Mouse (Mus musculus) skeletal muscle tissue, postnatal 0 days (tissue): ENCODE results near the gene Zscan10. TPM values are rescaled to one million over a fixed set of nuclear protein-coding genes. Genes with fewer than 3 reads are reported as not detected.

Experiments
- polyA plus RNA-seq: library from polyadenylated mRNA; unstranded; fragments of >200 nt; fragmentation: Nextera tagmentation; extraction: Ambion mirVana; gene quantifications from 2 replicates; pipeline ENCODE4 v1.2.1, GENCODE M21; 2015

Gene Zscan10
- polyA plus RNA-seq: not detected in 2 replicates

DNA sequence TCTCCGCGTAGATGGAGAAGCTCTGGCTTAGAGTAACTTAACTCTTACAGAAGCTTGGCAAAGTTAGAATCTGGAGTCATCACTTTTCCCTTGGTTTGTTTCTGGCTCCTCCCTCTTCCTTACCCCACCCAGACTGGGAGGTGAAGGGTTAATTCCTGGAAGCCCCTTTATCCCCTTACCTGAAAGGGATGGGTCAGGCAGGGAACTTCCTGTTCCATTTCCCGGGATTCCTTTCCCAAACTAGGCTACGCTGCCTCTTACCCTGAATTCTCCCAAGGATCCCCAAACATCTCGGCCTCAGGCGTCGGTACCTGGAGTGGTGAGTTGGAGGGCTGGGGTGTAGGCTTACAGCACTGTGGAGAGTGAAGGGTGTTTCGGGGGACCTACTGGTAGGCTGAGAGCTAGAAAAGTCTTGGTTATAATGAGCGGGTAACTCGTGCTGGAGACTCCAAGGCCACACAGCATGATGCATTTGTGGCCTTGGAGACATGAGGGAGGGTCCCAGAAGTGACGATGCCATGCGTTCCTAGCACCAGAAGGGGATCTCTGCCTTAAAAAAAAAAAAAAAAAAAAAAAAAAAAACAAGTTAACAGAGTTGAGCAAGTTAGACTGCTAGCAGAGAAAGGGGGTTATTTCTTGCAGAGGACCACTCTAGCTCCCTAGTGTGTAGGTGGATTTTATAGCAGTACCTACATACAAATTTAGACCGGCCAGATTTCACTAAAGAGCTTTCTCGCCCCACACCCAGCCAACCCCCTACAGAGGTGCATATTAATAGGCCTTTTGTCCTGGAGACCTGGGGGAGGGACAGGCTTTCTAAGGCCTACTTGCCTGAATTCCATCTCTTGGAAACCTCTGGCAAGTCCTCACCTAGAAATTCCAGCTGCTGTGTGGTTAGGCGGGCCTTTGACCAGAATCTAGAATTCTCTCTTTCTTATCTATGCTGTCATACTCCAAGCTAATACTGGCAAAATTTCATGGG lies at the start of gene Zscan10:
Gene Zscan10, plus strand, starts transcription at position 216 of the 982 bp plus-strand sequence.

DNA sequence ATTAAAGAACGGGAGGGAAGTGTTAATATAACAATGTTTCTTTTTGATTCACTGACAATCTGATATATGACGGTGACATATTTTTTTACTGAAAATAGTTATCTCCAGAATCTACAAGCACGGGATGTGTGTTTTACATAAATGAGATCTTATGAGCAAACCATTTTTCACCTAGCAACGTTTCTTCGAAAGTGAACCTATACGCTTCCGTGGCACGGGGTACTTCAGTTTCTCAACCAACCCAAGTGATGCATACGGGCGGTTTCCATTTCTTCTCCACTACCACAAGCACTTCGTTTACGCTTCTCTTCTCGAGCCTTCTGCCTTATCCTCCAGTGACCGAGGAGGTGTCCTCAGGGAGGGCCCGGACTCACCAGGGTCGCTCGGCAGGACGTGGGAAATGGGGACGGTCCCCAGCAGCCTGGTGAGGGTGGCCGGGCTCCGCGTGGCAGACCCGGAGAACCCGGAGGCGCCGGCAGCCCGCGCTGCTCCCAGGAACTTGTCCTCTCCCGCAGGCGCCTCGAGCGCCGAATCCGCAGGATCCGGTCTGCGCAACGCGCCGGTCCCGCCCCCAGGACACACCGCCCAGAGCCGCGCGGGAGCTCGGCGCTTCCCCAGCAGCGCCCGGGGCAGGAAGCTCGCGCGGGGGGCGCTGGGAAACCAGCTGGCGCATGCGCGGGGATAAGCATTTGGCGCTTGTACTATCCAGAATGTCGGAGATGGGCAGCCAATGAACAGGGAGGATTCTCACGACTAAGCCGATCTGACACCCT lies 36.9 kb upstream of the Zscan10 start, which contains the start of gene Zfp213:
Gene Zfp213, minus strand, starts transcription at position 644 of the 773 bp plus-strand sequence.

DNA sequence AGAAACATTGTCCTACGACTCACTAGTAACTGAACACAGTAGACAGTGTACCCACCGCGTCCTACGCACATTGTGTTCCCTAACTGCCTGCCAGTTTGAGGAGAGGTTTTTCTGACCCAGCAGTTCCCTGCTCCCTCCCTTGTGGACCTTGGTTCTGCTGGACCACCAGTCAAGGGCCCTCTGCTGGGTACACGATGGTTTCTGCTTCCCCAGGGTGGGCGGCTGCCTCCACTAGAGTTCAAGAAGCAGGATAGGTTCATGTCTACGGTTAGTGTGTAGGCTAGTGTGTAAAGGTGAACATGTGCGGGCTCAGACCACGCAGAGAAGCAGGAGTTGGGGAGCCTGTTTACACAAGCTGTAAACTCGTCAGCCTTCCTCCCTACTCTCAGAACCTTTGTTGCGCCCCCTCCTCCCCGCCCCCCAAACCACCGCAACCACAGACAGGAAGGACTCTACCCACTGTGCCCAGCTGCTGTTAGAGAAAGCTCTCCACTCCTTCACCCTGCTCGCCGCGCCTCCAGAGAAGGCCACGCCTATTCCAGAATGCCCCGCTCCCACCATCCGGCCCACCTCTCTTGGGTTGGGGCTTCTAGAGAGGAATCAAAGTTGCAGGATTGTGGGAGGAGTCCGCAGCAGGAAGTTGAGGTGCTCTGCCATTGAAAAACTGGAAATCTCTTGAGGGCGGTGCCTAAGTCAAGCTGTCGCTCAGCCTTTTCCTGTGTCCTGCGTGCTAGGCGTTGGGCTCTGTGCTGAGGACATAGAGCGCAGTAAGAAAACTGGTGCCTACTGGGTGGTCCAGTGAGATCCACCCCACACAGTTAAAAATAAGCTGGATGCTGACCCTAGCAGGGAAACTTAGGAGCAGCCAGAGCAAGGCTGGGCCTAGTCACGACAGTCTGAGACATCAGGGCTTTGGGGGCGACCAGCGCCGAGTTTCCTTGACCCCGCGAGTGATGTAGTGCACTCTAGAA lies 1.8 kb upstream of the Zscan10 start, which contains the start of gene Zfp13:
Gene Zfp13, minus strand, starts transcription at position 906 of the 971 bp plus-strand sequence.

GRCm38 (mm10) chr17:23644613-23645495 lies 44.2 kb downstream of the Zscan10 start, which contains the start of gene Mmp25:
Mmp25 (minus strand) TSS chr17:23645277.

GRCm38 (mm10) chr17:23660117-23660875 lies 59.6 kb downstream of the Zscan10 start, which contains the start of gene Bicdl2:
Bicdl2 (plus strand) TSS chr17:23660506.

Other genes starting within 250 kb of the Zscan10 start
- gene Vmn2r116, start 216.3 kb upstream of the Zscan10 start, polyA plus RNA-seq: not detected in 2 replicates
- gene Vmn2r117, start 121.2 kb upstream of the Zscan10 start, polyA plus RNA-seq: not detected in 2 replicates
- gene Zfp213, start 36.6 kb upstream of the Zscan10 start, polyA plus RNA-seq: 6.6 and 7.5 TPM in 2 replicates
- 4.7 and 5.1 TPM in 2 replicates for gene Zfp13, start 1.4 kb upstream of the Zscan10 start, polyA plus RNA-seq
- 0.14 and 0.41 TPM in 2 replicates for gene Mmp25, start 44.4 kb downstream of the Zscan10 start, polyA plus RNA-seq
- gene Bicdl2, start 59.6 kb downstream of the Zscan10 start, polyA plus RNA-seq: 1.2 TPM in 1 of 2 replicates, not detected in the other
- gene Hcfc1r1, start 72.7 kb downstream of the Zscan10 start, polyA plus RNA-seq: 353 and 354 TPM in 2 replicates
- 22.8 and 25.1 TPM in 2 replicates for gene Thoc6, start 73.0 kb downstream of the Zscan10 start, polyA plus RNA-seq
- 64.2 and 68.3 TPM in 2 replicates for gene Tnfrsf12a, start 76.6 kb downstream of the Zscan10 start, polyA plus RNA-seq
- gene Cldn6, start 78.4 kb downstream of the Zscan10 start, polyA plus RNA-seq: not detected in 2 replicates
- gene Cldn9, start 83.2 kb downstream of the Zscan10 start, polyA plus RNA-seq: 1.3 and 1.5 TPM in 2 replicates
- gene 1520401A03Rik, start 121.9 kb downstream of the Zscan10 start, polyA plus RNA-seq: 0.81 and 0.83 TPM in 2 replicates
- gene Pkmyt1, start 125.5 kb downstream of the Zscan10 start, polyA plus RNA-seq: 11.1 and 12.5 TPM in 2 replicates
- gene Paqr4, start 140.0 kb downstream of the Zscan10 start, polyA plus RNA-seq: 9.9 and 15.9 TPM in 2 replicates
- 0.35 and 1.5 TPM in 2 replicates for gene Kremen2, start 145.0 kb downstream of the Zscan10 start, polyA plus RNA-seq
- gene Flywch1, start 170.7 kb downstream of the Zscan10 start, polyA plus RNA-seq: 33.8 and 34.1 TPM in 2 replicates
- 11.9 and 13.5 TPM in 2 replicates for gene Flywch2, start 185.2 kb downstream of the Zscan10 start, polyA plus RNA-seq
- gene Srrm2, start 189.7 kb downstream of the Zscan10 start, polyA plus RNA-seq: 234 and 263 TPM in 2 replicates
- 1,095 and 1,181 TPM in 2 replicates for gene Elob, start 228.3 kb downstream of the Zscan10 start, polyA plus RNA-seq
- gene Prss33, start 235.2 kb downstream of the Zscan10 start, polyA plus RNA-seq: not detected in 2 replicates
- not detected in 2 replicates for gene Prss32, start 243.0 kb downstream of the Zscan10 start, polyA plus RNA-seq
- not detected in 2 replicates for gene Prss41, start 243.3 kb downstream of the Zscan10 start, polyA plus RNA-seq